26 mouse cellular contexts compared by ENCODE assay signal in the genomic region with DNA sequence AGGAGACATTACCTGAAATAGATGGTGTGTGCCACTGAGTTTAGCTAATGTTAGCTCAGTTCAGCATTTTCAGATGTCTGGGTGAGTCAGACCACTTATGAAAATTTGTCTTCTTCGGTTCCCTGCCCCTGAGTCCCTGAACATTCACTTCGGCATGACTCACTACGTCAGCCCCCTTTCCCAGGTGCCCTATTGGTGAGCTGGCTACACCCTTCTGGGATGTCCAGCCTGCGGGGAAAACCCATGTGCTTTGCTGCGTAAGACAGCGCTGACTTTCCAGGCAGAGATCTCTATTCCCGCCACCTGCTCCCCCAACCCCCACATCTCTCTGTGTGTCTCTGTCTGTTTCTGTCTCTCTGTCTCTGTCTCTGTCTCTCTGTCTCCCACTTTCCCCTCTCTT. TPM values are rescaled to one million over a fixed set of nuclear protein-coding genes. Genes with fewer than 3 reads are reported as not detected.
DNase-seq lines count a peak whose midpoint lies in the region; ATAC-seq and TF ChIP-seq lines count a peak whose summit lies in the region.
"Had no signal": no experiment of that assay in that cellular context is flagged by ENCODE, and none has a peak within 500 bp of the region (broad histone marks: within the 10 kb centered on the region; RNA-seq: fewer than 3 reads in every experiment).

No protein-coding gene starts in this region.

- ATAC-seq in frontal cortex, adult (ENCODE audit: low TSS enrichment): peak; percentile 8; the same call in 1 of the 2 replicates
- peak; percentile 97 for ATAC-seq in Patski
- ATAC-seq: CD4-positive, CD25-positive, alpha-beta regulatory T cell, adult 4 months; forebrain, embryonic 15.5 days; intestine, postnatal 0 days had no signal

- POLR2A ChIA-PET in Patski (lab: Charles Lee): interaction anchor here (0.6 to 1.2 kb wide), 3 partner anchors 9 to 1076 kb away, joined by 3 to 4 read pairs (median 3); a partner anchor contains a TSS

- no peak for DNase-seq in frontal cortex, postnatal 10 days (ENCODE audit: low spot score in 2 of 2)
- peak; percentile 19 for DNase-seq in right cerebral cortex, adult 18-20 months
- no peak for DNase-seq in right cerebral cortex, postnatal 14 days
- DNase-seq in Patski (ENCODE audit: low read depth, low spot score): peak; percentile 97
- DNase-seq in spleen, postnatal 10 days (ENCODE audit: low spot score in 2 of 2): no peak
- no peak for DNase-seq in kidney, postnatal 25 days
- DNase-seq: adrenal gland, postnatal 10 days; adrenal gland, postnatal 36 days; cerebellum, adult 11 months; cerebellum, adult 2 months; cerebellum, adult 9-11 months; cerebellum, postnatal 25 days; embryo, embryonic 11 days; gastrocnemius, adult 2 months; gastrocnemius, postnatal 14 days; heart, adult 18-20 months had no signal

- CTCF ChIA-PET in Patski (lab: Charles Lee): interaction anchor here (0.7 to 4.8 kb wide), 6 partner anchors 11 to 80 kb away, joined by 3 to 23 read pairs (median 3); no protein-coding TSS in a partner anchor

- TF ChIP-seq CTCF in Patski (IDR thresholded peaks at IDR 0.05): no peak

- no peaks in the 10 kb centered on the region for H3K27me3 ChIP-seq in Patski
- H3K27me3 ChIP-seq: embryonic facial prominence, embryonic 13.5 days; forebrain, embryonic 12.5 days; forebrain, embryonic 15.5 days; hindbrain, embryonic 12.5 days; hindbrain, embryonic 15.5 days had no signal

- in situ Hi-C loops in Patski (cut with MboI; ENCODE audit: low pct_unique_long_range_greater_than_20kb): no loop called here

RNA-seq across cellular contexts. Expression of a gene that starts 23.1 kb away (rescaled TPM):
- 1.8 TPM for polyA plus RNA-seq in Patski (2021)
- polyA plus RNA-seq: CD4-positive, CD25-positive, alpha-beta regulatory T cell, adult 4 months; embryonic facial prominence, embryonic 10.5 days; erythroblast, embryonic 14.5 days; forebrain, embryonic 12.5 days; forebrain, embryonic 15.5 days; hindbrain, embryonic 15.5 days had no signal

Comparison
In these comparisons a context has a peak if more than half of its experiments do, and no peak if none do; other contexts are left out.
1. DNase-seq: peak in right cerebral cortex, adult 18-20 months (single experiment) and Patski (single experiment); none in frontal cortex, postnatal 10 days (0 of 2), right cerebral cortex, postnatal 14 days (single experiment), spleen, postnatal 10 days (0 of 2) and kidney, postnatal 25 days (0 of 2).